Mouse (Mus musculus) limb, embryonic 14.5 days (tissue): ENCODE measurements around the gene Rps6ka5. TPM values are rescaled to one million over a fixed set of nuclear protein-coding genes. Genes with fewer than 3 reads are reported as not detected.

ENCODE experiments used
- ATAC-seq: fragments of 200-750 bp; cut with Nextera tagmentation; 2 replicates; pipeline ENCODE4 v1.8.0; 2017; ENCODE audit warnings: low read depth, moderate number of reproducible peaks, moderate TSS enrichment; ENCODE audit not compliant: low FRiP score
- DNase-seq: peaks from one replicate; pipeline ENCODE4 v3.0.0-alpha.2; 2015; ENCODE audit warnings: low spot score
- H3K27ac ChIP-seq: fragments of 300-500 bp; sonication (generic); replicated peaks from 2 replicates; pipeline ENCODE4 v1.5.1; 2014; ENCODE audit warnings: low read depth, mild to moderate bottlenecking, low read length, moderate library complexity, mixed read lengths
- H3K27me3 ChIP-seq: fragments of 300-500 bp; sonication (generic); 2 replicates; pipeline ENCODE4 v1.6.1; 2014; ENCODE audit warnings: low read length, mixed read lengths; ENCODE audit not compliant: control insufficient read depth, insufficient read depth
- H3K36me3 ChIP-seq: fragments of 300-500 bp; sonication (generic); 2 replicates; pipeline ENCODE4 v1.6.1; 2014; ENCODE audit warnings: mild to moderate bottlenecking, low read length, moderate library complexity, mixed read lengths; ENCODE audit not compliant: control insufficient read depth, insufficient read depth
- H3K4me1 ChIP-seq: fragments of 300-500 bp; sonication (generic); 2 replicates; pipeline ENCODE4 v1.6.1; 2014; ENCODE audit warnings: antibody characterized with exemption, low read length, mixed read lengths; ENCODE audit not compliant: control insufficient read depth, insufficient read depth
- H3K4me2 ChIP-seq: fragments of 300-500 bp; sonication (generic); replicated peaks from 2 replicates; pipeline ENCODE4 v1.6.1; 2014; ENCODE audit warnings: low read depth, mild to moderate bottlenecking, low read length, moderate library complexity; ENCODE audit not compliant: severe bottlenecking
- H3K4me3 ChIP-seq: fragments of 300-500 bp; sonication (generic); replicated peaks from 2 replicates; pipeline ENCODE4 v1.5.1; 2014; ENCODE audit warnings: low read length
- H3K9ac ChIP-seq: fragments of 300-500 bp; sonication (generic); 2 replicates; pipeline ENCODE4 v1.6.1; 2014; ENCODE audit warnings: mild to moderate bottlenecking, low read depth, low read length, moderate library complexity; ENCODE audit not compliant: severe bottlenecking
- H3K9me3 ChIP-seq: fragments of 300-500 bp; sonication (generic); 2 replicates; pipeline ENCODE4 v1.6.1; 2016; ENCODE audit warnings: low read length; ENCODE audit not compliant: control insufficient read depth
- POLR2A ChIP-seq: fragments of 200-500 bp; IDR thresholded peaks from 2 replicates; pipeline ENCODE4 v1.8.0; 2012; ENCODE audit warnings: inconsistent platforms, mild to moderate bottlenecking, moderate library complexity, borderline replicate concordance; ENCODE audit not compliant: insufficient read depth, insufficient read length; ENCODE audit errors: extremely low read depth
- WGBS: fragments of 180-500 bp; shearing (Covaris S2); extraction: QIAGEN DNeasy Blood & Tissue Kit; methylation state at CpG from one replicate; pipeline ENCODE4 v1.1.7; 2014; 5-methylcytosine and 5-hydroxymethylcytosine counted together
- polyA plus RNA-seq, 2 experiments: library from polyadenylated mRNA; depleted of rRNA in 1 of 2; stranded (reverse) in 1 of 2; unstranded in 1 of 2; fragments of >200 nt; fragmentation: Nextera tagmentation in 1 of 2; extraction: Ambion mirVana in 1 of 2; gene quantifications; 2 replicates each; pipeline versions ENCODE4 v1.2.1 to v1.2.3; 2012 to 2014

Rps6ka5 gene
- polyA plus RNA-seq, 2 experiments: 4.4 to 5.7 TPM

- peaks cover 14% of the 10 kb centered on the region; the same call in 1 of the 2 replicates for H3K36me3 ChIP-seq
Observed at GRCm38 (mm10) chr12:100551972-100552371, 174.8 kb downstream of the Rps6ka5 start.

GRCm38 (mm10) chr12:100544194-100544567 lies 182.6 kb downstream of the Rps6ka5 start:
- no peak for ATAC-seq
- 86% methylated on average over 4 of the region's 4 CpGs for WGBS

More at GRCm38 (mm10) chr12:100551972-100552371, 174.8 kb downstream of the Rps6ka5 start:
- ATAC-seq (no peak), DNase-seq (no peak)
- Histone ChIP-seq H3K9ac (no peak overlapping the region), H3K4me1 (peaks cover 5% of the 10 kb centered on the region; the same call in 1 of the 2 replicates), H3K27ac (no peak overlapping the region), H3K9me3 (no peaks in the 10 kb centered on the region), H3K27me3 (no peaks in the 10 kb centered on the region), H3K4me3 (no peak overlapping the region), H3K4me2 (no peak overlapping the region)
- 73% methylated on average over 1 of the region's 1 CpGs for WGBS
- no peak for TF ChIP-seq POLR2A

GRCm38 (mm10) chr12:100543437-100544193 lies 183.2 kb downstream of the Rps6ka5 start:
- Histone ChIP-seq H3K4me3 (no peak overlapping the region), H3K4me1 (no peaks in the 10 kb centered on the region), H3K9me3 (no peaks in the 10 kb centered on the region), H3K4me2 (no peak overlapping the region), H3K9ac (no peak overlapping the region), H3K36me3 (no peaks in the 10 kb centered on the region), H3K27ac (no peak overlapping the region), H3K27me3 (no peaks in the 10 kb centered on the region)
- DNase-seq (no peak), ATAC-seq (no peak)
- 75% methylated on average over 6 of the region's 6 CpGs for WGBS
- TF ChIP-seq POLR2A: no peak

More at GRCm38 (mm10) chr12:100544194-100544567, 182.6 kb downstream of the Rps6ka5 start:
- no peak overlapping the region for H3K27ac ChIP-seq
- TF ChIP-seq POLR2A: no peak
- no peaks in the 10 kb centered on the region for H3K36me3 ChIP-seq
- no peak overlapping the region for H3K4me3 ChIP-seq
- H3K4me2 ChIP-seq: no peak overlapping the region
- no peak for DNase-seq
- no peaks in the 10 kb centered on the region for H3K4me1 ChIP-seq
- no peaks in the 10 kb centered on the region for H3K27me3 ChIP-seq
- no peak overlapping the region for H3K9ac ChIP-seq
- no peaks in the 10 kb centered on the region for H3K9me3 ChIP-seq

- Histone ChIP-seq H3K36me3 (no peaks in the 10 kb centered on the region), H3K27ac (no peak overlapping the region), H3K4me3 (no peak overlapping the region), H3K9me3 (no peaks in the 10 kb centered on the region), H3K4me1 (no peaks in the 10 kb centered on the region), H3K4me2 (no peak overlapping the region), H3K9ac (no peak overlapping the region), H3K27me3 (no peaks in the 10 kb centered on the region)
- ATAC-seq: no peak
- DNase-seq: no peak
- 79% methylated on average over 6 of the region's 6 CpGs for WGBS
- no peak for TF ChIP-seq POLR2A
Observed at GRCm38 (mm10) chr12:100542494-100542893, 184.3 kb downstream of the Rps6ka5 start.

- TF ChIP-seq POLR2A: no peak
- no peak overlapping the region for H3K9ac ChIP-seq
- 43% methylated on average over 3 of the region's 3 CpGs for WGBS
- no peaks in the 10 kb centered on the region for H3K27me3 ChIP-seq
- DNase-seq (no peak), ATAC-seq (no peak)
- no peaks in the 10 kb centered on the region for H3K9me3 ChIP-seq
- no peak overlapping the region for H3K4me2 ChIP-seq
- no peaks in the 10 kb centered on the region for H3K36me3 ChIP-seq
- H3K4me3 ChIP-seq: no peak overlapping the region
- no peak overlapping the region for H3K27ac ChIP-seq
- H3K4me1 ChIP-seq: no peaks in the 10 kb centered on the region
Observed at GRCm38 (mm10) chr12:100542076-100542475, 184.7 kb downstream of the Rps6ka5 start.
